Mouse (Mus musculus): ENCODE data around the gene Hexim1. TPM values are rescaled to one million over a fixed set of nuclear protein-coding genes. Genes with fewer than 3 reads are reported as not detected.
A peak's percentile ranks its signal among the peaks of the same experiment; 100 is the strongest.

The Hexim1 gene
- total RNA-seq, 2 experiments from 2014 or later: 43.7 to 45.4 TPM

- DNase-seq (ENCODE audit: low spot score in 2 of 2): no peak
- intact Hi-C loops (cut with DNase I): no loop called here
These were observed 1.6 kb upstream of the Hexim1 start for GRCm38 (mm10) chr11:103114270-103114943.

DNA sequence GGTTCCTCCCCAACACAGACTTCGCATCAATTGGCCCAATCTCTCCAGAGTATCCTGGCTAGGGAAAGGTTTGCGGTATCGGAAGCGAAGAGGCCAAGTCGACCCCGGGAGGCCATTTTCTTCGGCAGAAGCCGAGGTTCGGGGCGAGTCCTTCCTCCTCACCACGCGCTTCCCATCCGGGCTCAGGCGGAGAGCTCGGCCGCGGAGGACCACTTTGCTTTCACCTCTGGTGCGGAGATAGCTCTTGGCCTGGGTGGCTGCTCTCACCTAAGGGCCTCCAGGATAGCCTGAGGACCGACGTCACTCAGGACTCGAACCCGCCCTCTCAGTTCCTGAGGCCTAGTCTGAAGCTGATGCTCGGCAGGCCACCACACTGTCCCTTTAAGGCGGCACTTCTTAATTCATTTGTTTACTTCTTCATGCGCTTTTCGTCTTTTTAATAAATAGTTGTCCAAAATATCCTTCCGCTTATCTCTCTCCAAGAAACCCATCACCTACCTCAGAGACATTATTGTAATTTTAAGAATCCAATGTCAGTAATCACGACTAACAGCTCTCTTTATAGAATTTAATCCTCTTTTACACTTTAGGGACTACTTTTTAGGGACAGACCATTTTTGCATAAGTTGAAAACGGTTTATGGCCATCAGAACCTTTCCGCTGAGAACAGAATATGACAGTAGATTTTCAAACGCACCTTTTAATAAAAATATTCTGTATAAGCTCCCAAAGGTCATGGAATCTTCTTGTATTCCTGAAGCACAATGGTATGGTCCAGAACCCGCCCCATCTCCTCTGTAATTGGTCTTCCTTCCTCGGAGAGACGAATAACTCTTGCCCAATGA lies 646 bp upstream of the Hexim1 start:
- DNase-seq (ENCODE audit: low spot score in 2 of 2): peak; percentile 78 to 88
- intact Hi-C loops (cut with DNase I): no loop called here

DNA sequence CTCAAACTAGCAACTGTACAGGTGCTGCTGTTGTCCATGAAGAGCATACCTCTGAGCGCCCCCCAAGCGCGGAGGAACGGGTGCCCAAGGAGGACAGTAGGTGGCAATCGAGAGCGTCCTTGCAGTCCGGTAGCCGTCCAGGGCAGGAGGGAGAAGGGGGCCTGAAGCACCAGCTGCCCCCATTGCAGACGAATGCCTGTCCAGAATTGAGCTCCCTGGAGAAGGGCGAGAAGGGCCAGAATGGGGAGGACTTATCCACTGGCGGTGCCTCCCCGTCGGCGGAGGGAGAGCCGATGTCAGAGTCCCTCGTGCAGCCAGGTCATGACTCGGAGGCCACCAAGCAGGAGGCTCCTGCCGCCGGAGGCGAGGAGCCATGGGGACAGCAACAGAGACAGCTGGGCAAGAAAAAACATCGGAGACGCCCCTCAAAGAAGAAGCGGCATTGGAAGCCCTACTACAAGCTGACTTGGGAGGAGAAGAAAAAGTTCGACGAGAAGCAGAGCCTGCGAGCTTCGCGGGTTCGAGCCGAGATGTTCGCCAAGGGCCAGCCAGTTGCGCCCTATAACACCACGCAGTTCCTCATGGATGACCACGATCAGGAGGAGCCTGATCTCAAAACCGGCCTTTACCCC lies 1.0 kb downstream of the Hexim1 start:
- peak in 1 of 2 experiments; percentile 72 for DNase-seq (ENCODE audit: low spot score in 2 of 2)
- intact Hi-C loops (cut with DNase I): loop anchor here (1.0 kb wide), 2 partner anchors 15 to 42 kb away; partner anchors contain the start of gene Hexim2

GRCm38 (mm10) chr11:103117591-103118009 lies 1.6 kb downstream of the Hexim1 start:
- intact Hi-C loops (cut with DNase I): loop anchor here (1.0 kb wide), 2 partner anchors 15 to 42 kb away; partner anchors contain the start of gene Hexim2
- DNase-seq (ENCODE audit: low spot score in 2 of 2): no peak

DNA sequence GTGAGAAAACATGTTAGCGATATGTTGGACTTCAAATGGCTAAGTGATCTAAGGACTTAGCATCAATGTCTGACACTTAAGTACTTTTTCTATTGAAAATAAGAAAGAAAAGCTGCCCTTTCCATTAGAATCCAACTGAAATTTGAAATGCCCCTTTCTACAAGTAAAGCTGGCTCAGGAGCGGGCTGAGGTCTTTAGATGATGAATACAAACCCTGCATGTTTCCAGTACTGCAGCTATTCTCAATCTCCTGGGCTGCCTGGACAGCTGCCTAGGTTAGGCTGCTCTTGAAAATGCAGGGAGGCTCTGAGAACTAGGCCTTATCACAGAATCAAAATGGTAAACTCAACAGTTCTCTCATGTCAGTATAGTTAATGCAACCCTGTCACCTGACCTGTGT lies 2.8 kb downstream of the Hexim1 start:
- intact Hi-C loops (cut with DNase I): no loop called here
- DNase-seq (ENCODE audit: low spot score in 2 of 2): no peak

DNA sequence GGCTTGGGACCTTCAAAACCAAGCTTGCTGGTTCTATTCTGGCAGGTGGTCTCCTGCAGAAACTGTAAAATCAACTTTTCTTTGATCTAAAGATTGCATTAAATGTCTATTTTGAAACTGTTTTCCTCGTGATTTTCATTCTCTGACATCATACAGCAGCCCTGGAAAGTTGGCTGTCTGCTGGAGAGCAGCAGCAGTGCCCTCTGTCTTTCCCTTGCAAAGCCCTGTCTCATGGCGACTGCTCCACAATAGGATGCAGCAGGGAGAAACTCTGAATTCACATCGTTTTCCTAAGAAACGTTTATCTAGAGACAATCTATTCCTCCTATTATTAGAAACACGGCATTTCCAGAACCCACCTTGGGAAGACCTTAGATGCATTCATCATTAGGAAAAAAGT lies 3.6 kb downstream of the Hexim1 start:
- DNase-seq (ENCODE audit: low spot score in 2 of 2): no peak
- intact Hi-C loops (cut with DNase I): no loop called here

- DNase-seq (ENCODE audit: low spot score in 2 of 2): no peak
- intact Hi-C loops (cut with DNase I): no loop called here
These were observed 4.3 kb downstream of the Hexim1 start for GRCm38 (mm10) chr11:103120315-103120714.

GRCm38 (mm10) chr11:103131701-103132575 lies 15.9 kb downstream of the Hexim1 start, which contains the start of gene Hexim2:
Gene Hexim2 (plus strand): TSS chr11:103132429.
- intact Hi-C loops (cut with DNase I): loop anchor here (1.0 kb wide), 1 partner anchor 15 kb away; no protein-coding TSS in a partner anchor
- peak in 1 of 2 experiments; percentile 60 for DNase-seq (ENCODE audit: low spot score in 2 of 2)

- peak; percentile 100 for DNase-seq (ENCODE audit: low spot score in 2 of 2)
- intact Hi-C loops (cut with DNase I): loop anchor here (1.0 kb wide), 1 partner anchor 16 kb away; no protein-coding TSS in a partner anchor
These were observed 16.8 kb downstream of the Hexim1 start for GRCm38 (mm10) chr11:103132576-103133455.

- intact Hi-C loops (cut with DNase I): no loop called here
- DNase-seq (ENCODE audit: low spot score in 2 of 2): no peak
These were observed 17.6 kb downstream of the Hexim1 start for GRCm38 (mm10) chr11:103133456-103134185.

DNA sequence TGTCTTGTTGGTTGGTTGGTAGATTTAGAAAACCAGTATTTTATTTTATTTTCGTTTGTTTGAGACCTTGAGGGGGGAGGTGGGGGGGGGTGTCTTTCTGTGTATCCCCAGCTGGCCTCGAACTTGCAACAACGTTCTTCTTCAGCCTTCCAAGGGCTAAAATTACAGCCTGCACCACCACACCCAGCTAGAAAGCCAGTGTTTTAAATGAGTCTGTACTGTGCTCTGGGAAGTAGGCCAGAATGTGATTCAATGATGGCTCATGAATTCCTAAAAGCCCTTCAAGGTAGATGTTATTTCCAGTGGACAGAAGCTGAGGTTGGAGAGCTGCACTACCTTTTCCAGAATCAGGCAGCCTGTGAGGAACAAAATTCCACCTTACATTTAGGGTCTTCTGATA lies 18.2 kb downstream of the Hexim1 start:
- DNase-seq (ENCODE audit: low spot score in 2 of 2): no peak
- intact Hi-C loops (cut with DNase I): no loop called here

GRCm38 (mm10) chr11:103136039-103136577 lies 20.1 kb downstream of the Hexim1 start:
- intact Hi-C loops (cut with DNase I): no loop called here
- DNase-seq (ENCODE audit: low spot score in 2 of 2): no peak

- DNase-seq (ENCODE audit: low spot score in 2 of 2): no peak
- intact Hi-C loops (cut with DNase I): no loop called here
These were observed 24.1 kb downstream of the Hexim1 start for GRCm38 (mm10) chr11:103139951-103140762.

- intact Hi-C loops (cut with DNase I): no loop called here
- no peak for DNase-seq (ENCODE audit: low spot score in 2 of 2)
These were observed 24.7 kb downstream of the Hexim1 start for GRCm38 (mm10) chr11:103140763-103141100.

- DNase-seq (ENCODE audit: low spot score in 2 of 2): peak; percentile 34 to 60
These were observed 25.3 kb downstream of the Hexim1 start for GRCm38 (mm10) chr11:103141101-103141943.

DNA sequence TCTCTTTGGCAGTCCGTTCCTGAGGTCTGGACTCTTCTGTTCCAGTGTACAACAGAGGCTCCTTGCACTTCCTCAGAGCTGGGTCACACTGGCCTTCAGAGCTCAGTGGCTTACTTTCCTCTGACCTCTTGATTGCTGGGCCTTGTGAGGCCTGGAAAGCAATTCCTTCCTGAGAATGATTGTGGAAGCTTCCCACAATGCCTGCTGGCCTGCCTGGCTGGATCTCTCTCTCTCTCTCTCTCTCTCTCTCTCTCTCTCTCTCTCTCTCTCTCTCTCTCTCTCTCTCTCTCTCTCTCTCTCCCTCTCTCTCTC lies 25.9 kb downstream of the Hexim1 start:
- intact Hi-C loops (cut with DNase I): no loop called here
- DNase-seq (ENCODE audit: low spot score in 2 of 2): no peak

More at GRCm38 (mm10) chr11:103141101-103141943, 25.3 kb downstream of the Hexim1 start:
- intact Hi-C loops (cut with DNase I): no loop called here
